Mouse (Mus musculus): Measurements from ENCODE around the gene Trim3.

Trim3 gene

GRCm38 (mm10) chr7:105559016-105559415 is 74.4 kb downstream of the Trim3 start:
- no peak for DNase-seq (ENCODE audit: low spot score in 2 of 2)

- no peak for DNase-seq (ENCODE audit: low spot score in 2 of 2)
Measured at GRCm38 (mm10) chr7:105557671-105558070, 75.7 kb downstream of the Trim3 start.

- no peak for DNase-seq (ENCODE audit: low spot score in 2 of 2)
Measured at GRCm38 (mm10) chr7:105556406-105556805, 77.0 kb downstream of the Trim3 start.

- no peak for DNase-seq (ENCODE audit: low spot score in 2 of 2)
Measured at GRCm38 (mm10) chr7:105555571-105555970, 77.8 kb downstream of the Trim3 start.
